Mouse (Mus musculus) gastrocnemius, postnatal 25 days (tissue): ENCODE results near the gene Pex1. TPM values are rescaled to one million over a fixed set of nuclear protein-coding genes. Genes with fewer than 3 reads are reported as not detected.
"Not testable (repeated sequence)": the region's sequence is repeated elsewhere in the genome, so short reads cannot be mapped to it uniquely, and the experiment has no call there.

ENCODE experiments used
- DNase-seq: peaks from one replicate; pipeline ENCODE4 v3.0.0; 2022
- microRNA-seq, 2 experiments: library from miRNA; unstranded; fragments of <30 nt; microRNA quantifications; one replicate each; pipeline ENCODE4 v1.2.0; 2021; ENCODE audit warnings: borderline replicate concordance in 2 of 2
- total RNA-seq, 2 experiments: library from RNA; stranded (reverse); gene quantifications; 1 replicate in 1 of 2; 2 replicates in 1 of 2; pipeline ENCODE4 v1.2.3; 2021

Pex1 gene
- total RNA-seq, 2 experiments from 2014 or later, result 6.4 to 7.1 TPM

DNA sequence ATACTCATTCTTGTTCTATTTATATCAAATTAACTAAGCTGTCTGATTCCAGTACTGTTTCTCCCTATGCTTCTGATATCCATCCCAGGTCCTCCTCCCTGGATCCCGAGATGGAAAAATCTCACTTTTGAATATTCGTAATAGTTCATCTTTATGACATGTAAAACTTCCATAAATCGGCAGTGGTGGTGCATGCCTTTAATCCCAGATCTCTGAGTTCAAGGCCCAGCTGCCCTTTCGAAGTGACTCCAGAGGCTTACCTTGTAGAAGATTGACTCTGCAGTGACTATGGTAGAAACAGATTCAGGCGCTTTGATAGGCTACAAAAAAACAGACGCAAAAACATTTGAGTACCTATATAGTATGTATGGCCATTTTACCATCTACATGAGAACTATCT, 48.8 kb downstream of the Pex1 start:
- no peak for DNase-seq

DNA sequence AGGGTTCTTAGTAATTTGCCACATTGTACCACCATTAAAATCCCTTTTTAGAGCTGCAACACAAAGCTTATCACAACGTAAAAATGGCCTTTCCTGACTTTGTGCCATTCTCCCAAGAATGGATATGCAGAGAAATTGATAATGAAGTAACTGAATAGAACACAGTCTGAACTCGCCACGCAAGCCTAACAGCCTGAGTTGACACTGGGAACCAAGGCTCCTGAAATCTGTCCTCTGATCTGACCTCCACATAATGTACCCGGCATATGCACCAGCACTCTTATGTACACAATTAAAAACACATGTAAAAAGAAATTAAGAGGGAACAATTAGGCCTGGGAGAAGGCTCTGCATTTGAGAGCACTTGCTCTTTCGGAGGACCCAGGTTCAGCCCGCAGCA, 49.5 kb downstream of the Pex1 start:
- DNase-seq, result no peak

DNA sequence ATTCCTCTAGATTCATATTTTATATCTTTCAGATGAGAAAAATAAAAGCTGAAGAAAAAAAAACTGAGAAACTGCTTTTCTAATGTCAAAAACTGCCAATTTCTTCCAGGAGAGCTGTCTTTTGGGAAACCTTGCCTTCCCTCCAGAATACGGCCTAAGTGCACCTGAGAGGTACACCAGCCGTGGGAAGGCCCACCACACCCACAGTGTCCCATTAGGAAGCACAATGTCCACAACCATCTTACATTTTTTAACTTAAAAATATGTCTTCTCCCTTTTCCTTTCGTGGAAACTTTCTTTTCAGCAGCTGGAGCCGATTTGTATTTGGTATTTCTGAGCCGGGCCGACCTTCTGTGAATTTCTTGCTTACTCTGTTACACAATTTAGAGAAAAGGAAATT, 50.7 kb downstream of the Pex1 start:
- no peak for DNase-seq

DNA sequence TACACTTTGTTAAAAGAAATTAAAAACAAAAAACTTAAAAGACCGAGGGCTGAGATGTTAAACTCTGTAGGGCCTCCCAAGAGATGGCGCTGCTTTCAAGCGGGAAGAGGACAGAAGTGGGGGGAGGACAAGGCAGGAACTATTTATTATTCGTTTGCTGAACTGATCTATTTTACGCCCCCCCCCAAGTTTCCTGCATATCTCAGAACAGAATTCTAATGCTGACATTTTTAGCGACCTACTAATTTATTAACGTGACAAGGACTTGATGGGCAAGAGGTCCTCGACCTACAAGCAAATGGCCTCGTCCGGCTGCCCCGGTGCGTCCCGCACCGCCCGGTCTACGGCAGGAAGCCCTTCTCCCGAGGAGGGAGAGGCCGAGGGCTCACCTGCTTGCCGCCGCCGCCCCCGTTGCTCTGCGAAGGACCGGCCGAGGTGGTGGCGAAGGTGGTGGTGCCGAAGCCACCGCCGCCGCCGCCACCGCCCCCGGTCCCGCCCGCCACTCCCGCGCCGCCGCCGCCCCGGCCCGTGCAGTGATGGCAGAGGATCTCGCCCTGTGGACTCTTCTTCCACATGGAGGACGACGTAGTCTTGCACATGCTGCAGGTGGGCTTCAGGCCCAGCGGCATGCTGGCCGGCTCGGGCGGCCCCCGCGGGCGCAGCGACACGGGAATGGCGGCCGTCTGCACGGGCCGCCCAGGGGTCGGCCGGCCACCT, 51.3 kb downstream of the Pex1 start:
- DNase-seq, result no peak

DNA sequence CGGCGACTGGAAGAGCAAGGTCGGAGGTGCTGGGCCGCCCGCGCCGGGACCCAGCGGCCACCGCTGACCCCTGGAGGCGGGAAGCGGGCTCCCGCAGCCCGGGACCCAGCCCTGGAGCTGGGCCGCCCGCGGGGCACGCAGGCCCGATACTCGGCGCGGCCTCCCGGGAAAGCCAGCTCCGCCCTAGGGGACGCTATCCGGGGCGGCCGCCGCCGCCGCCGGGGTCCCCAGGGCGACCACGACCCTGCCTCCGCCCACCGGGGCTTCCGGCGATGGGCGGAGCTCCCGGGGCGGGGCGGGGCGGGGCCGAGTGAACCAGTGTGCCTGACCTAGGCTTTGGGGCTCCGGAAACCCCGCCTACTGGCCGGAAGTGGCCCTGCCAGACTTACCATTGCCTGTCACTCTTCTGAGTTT, 51.8 kb downstream of the Pex1 start:
- peak; percentile 92 for DNase-seq

DNA sequence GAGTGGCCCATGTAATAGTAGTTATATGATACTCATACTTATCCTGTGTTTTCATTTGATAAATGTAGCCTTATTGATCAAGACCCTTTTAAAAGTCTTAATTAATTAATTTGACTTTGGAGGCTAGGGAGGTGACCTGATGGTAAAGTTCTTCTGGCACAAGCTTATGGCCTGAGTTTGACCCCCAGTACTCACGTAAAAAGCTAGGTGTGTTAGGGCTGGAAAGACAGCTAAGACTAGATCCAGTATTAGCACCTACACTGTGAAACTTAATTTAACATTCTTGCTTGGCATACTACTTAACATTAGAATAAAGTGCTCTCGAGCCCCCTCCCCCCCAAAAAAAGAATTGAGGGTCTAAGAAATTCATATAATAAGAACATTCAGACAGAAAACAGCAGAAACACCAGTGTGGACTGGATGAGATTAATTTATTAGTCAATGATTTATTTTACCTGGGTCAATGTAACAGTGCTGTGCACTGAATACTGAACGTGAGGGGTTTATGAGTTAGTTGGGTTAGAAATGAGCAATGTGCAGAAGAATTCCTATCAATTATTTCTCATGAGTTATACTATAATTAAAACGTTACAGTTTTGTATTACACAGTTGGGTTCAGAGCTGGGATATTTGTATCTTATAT, 52.5 kb downstream of the Pex1 start:
- DNase-seq, result no peak

DNA sequence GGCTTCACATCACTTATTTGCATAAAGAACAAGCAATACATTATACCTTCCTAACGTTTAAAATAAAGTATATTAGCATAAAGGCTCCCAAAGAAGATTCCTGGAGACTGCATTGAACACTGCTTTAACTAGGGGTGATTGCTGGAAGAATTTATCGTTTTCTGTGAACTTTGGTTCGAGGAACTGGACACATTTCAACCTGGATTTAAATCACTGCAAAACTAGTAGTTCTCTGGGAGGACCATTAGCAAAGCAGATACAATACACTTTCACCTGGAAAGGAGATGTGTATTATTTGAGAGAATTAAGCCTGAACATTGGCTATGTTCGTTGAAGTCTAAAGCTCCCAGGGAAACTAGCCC, 53.0 kb downstream of the Pex1 start:
- no peak for DNase-seq

DNA sequence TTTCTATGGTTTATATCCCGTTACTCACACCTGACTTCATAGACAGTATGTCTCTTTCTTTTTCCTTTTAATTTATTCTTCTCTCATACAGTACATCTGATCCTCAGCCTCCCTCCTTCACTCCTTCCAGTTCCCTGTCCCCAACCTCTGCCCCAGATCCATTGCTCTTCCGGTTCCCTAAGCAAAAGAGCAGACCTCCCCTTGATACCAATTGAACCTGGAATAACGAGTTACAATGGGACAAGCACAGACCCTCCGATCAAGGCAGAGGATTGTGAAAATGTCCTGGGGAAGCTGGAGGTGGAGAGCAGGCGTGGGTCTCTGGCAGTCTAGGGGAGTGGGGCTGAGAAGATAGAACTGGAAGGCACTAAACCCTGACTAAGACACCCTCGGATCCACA, 55.0 kb downstream of the Pex1 start, which contains the start of gene Tmbim7:
TSS of gene Tmbim7 (plus strand) at position 301 of the 400 bp plus-strand sequence.
- no peak for DNase-seq

DNA sequence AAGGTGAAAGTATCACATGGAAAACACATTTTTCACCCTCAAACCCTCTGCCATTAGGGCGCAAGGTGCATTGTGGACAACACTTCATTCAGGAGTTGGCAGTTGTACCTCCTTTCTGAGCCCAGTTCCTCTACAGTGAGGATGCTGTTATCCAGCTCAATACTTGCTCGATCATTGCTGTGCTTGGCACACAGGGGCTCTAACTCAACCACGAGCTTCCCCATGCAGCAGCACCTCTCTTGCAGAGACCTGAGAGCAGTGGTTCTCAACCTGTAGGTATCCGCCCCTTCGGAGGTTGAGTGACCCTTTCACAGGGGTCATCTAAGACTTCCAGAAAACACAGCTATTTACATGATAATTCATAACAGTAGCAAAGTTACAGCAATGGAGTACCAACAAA, 55.8 kb downstream of the Pex1 start:
- no peak for DNase-seq

DNA sequence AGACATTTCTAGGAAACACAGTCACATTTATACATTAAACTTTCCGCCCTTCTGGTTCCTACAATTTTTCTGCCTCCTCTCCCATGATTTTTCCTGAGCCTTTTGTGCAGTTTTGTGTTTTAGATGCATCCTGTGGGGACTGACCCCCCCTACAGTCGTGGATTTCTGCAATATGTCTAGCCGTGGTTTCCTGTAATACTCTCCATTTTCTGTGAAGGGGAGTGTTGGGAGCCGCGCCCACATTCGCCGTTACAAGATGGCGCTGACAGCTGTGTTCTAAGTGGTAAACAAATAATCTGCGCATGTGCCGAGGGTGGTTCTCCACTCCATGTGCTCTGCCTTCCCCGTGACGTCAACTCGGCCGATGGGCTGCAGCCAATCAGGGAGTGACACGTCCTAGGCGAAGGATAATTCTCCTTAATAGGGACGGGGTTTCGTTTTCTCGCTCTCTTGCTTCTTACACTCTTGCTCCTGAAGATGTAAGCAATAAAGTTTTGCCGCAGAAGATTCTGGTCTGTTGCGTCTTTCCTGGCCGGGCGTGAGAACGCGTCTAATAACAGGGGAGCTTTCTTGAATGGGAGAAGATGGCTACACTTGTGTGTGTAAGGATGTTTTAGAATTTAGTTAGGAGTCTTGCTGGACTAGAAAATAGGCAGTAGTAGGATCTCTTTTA, 57.2 kb downstream of the Pex1 start:
- not testable (repeated sequence) for DNase-seq

DNA sequence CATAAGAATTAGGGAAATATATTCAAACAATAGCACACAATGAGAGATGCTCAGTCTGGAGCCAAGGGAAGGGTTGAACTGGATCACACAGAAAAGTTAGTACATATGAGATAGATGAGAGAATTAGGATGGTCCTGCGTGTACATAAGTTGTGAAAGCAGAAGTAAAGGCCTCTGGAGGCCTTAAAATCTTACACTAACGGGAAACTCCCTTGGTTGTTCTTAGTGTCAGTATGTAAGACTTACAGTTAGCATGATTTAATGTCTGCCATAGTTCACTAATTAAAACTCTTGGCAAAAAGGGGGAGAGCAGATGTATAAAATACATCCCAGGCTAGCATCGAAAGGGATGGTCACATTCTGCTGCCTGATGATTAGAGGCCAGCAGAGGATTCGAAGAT, 57.9 kb downstream of the Pex1 start:
- DNase-seq, result no peak

DNA sequence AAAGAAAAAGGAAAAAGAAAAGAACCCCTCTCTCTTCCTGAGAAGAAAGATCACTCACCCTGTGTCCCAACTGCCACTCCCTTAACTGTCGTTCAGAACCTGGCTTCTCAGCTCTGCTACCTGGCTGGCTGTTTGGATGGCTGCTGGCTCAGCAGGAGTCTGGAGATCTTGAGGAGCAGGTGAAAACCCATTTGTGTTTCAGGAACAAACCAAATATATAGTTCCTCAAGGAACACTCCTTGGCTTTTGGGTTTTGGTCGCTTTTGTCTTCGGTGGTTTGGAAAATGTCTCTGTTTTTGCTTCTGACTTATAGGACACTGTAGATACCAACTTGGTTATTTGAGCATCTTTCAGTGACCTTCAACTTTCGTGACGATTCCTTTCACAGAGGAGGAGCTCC, 61.2 kb downstream of the Pex1 start, which contains the start of gene Gatad1:
TSS of gene Gatad1 (minus strand) at position 101 of the 400 bp plus-strand sequence.
- no peak for DNase-seq

DNA sequence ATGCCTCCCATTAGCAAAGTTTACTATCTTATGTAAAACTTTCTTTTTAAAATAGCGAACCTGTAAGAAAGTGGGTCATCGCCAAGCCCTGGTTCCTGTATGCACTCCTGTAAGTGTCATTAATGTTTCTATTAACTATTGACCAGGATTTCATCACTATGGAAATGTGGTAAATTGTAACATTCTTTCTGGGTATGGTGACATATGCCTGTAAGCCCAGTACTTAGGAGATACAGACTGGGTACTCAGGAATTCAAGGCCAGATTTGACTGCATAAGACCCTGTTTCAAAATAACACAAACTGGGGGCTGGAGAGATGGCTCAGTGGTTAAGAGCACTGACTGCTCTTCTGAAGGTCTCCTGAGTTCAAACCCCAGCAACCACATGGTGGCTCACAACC, 69.4 kb downstream of the Pex1 start:
- no peak for DNase-seq

DNA sequence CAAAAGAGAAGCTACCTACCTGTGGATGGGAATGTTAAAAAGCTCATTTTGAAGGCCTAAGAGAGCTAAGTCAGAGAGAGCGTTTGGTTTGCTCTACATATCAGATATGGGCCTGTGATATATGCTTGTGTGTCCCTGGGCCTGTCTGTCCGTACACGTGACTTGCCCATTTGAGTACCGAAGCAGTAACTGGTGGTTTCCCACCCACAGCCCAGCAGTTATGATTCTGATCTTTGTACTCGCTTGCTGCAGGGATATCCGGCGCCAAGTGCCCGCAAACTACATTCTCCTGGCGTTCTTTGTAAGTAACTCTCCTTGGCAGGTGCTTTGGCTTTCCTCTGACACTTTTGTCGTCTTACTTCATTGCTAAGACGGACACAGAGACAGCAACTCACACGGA, 70.7 kb downstream of the Pex1 start:
- no peak for DNase-seq

DNA sequence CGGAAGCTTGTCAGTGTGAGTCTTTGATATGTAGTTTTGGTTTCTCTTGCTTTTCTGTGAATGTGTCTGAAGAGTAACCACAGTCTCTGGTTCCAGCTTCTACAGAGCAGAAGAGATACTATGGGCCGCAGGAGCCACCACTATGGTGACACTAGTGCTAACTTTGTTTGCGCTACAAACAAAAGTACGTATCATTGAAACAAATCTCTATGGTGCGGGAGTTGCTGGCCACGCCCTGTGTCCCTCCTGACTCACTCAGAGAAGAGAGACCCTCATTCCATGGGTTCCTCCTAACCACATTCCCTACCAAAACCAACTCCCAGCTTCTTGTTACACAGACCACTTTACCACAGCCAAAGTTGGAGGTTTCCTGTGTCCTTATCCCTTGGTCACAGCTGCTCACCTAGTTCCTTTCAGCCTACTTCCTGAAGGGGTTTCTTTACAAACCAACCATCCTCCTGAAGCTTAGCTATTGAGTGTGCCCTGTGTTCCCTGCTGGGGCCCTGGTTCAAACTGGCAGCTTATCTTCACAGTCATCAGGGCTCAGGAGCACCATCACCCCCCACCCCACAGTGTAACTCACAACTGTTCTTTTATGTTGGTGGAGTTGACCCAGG, 74.2 kb downstream of the Pex1 start:
- no peak for DNase-seq

Small RNAs within 50 kb of the gene (microRNA-seq; reads per million reads assigned to microRNA genes)
- gene Gm26238, result 0 reads per million in 2 experiments

Other genes with a start within 250 kb of the Pex1 start
- gene Fam133b, start 52.2 kb upstream of the Pex1 start, total RNA-seq, result 10 to 100 TPM; 12.4 to 14.3 TPM
- gene 1700109H08Rik, start 24.5 kb upstream of the Pex1 start, total RNA-seq, result 1 to 10 TPM; 3.2 to 4.2 TPM
- 1 to 10 TPM; 4.3 to 4.7 TPM for gene Rbm48, start 519 bp downstream of the Pex1 start, total RNA-seq
- gene Tmbim7, start 55.1 kb downstream of the Pex1 start, total RNA-seq, result not detected
- 10 to 100 TPM; 70.8 to 78.5 TPM for gene Gatad1, start 61.1 kb downstream of the Pex1 start, total RNA-seq
- 10 to 100 TPM; 14.5 to 17.3 TPM for gene Ankib1, start 206.9 kb downstream of the Pex1 start, total RNA-seq
- 10 to 100 TPM; 14.5 to 15.3 TPM for gene Krit1, start 207.1 kb downstream of the Pex1 start, total RNA-seq
- under 1 TPM in 1 of 2 experiments, not detected in 1; 0.08 TPM for gene Lrrd1, start 249.1 kb downstream of the Pex1 start, total RNA-seq